Mouse (Mus musculus) small intestine, adult 2 months (tissue): ENCODE results near the gene Mtfp1. TPM values are rescaled to one million over a fixed set of nuclear protein-coding genes. Genes with fewer than 3 reads are reported as not detected.
"Not testable (repeated sequence)": the region's sequence is repeated elsewhere in the genome, so short reads cannot be mapped to it uniquely, and the experiment has no call there.

ENCODE experiments used
- H3K27ac ChIP-seq: fragments of 200-500 bp; 2 replicates; pipeline ENCODE4 v1.5.1; 2012; ENCODE audit warnings: low read depth, low read length, control low read depth, inconsistent platforms; ENCODE audit not compliant: insufficient read depth
- H3K27me3 ChIP-seq: fragments of 200-500 bp; 2 replicates; pipeline ENCODE4 v1.6.1; 2012; ENCODE audit warnings: mild to moderate bottlenecking, moderate library complexity, low read length, inconsistent platforms; ENCODE audit not compliant: control insufficient read depth, insufficient read depth
- H3K36me3 ChIP-seq: fragments of 200-500 bp; 2 replicates; pipeline ENCODE4 v1.6.1; 2012; ENCODE audit warnings: mild to moderate bottlenecking, low read length, control low read depth, inconsistent platforms; ENCODE audit not compliant: control insufficient read depth, insufficient read depth
- H3K4me1 ChIP-seq: fragments of 200-500 bp; 2 replicates; pipeline ENCODE4 v1.6.1; 2012; ENCODE audit warnings: low read length, inconsistent platforms, mixed read lengths; ENCODE audit not compliant: control insufficient read depth, insufficient read depth, insufficient read length
- H3K4me3 ChIP-seq: fragments of 200-500 bp; 2 replicates; pipeline ENCODE4 v1.5.1; 2012; ENCODE audit warnings: low read depth, mild to moderate bottlenecking, control low read depth, inconsistent platforms, low read length, moderate library complexity
- CTCF ChIP-seq: fragments of 200-500 bp; IDR thresholded peaks from 2 replicates; pipeline ENCODE4 v1.5.1; 2012; ENCODE audit warnings: low read depth, mild to moderate bottlenecking, control low read depth, inconsistent platforms, low read length, moderate library complexity, mixed read lengths; ENCODE audit not compliant: insufficient replicate concordance, insufficient read length; ENCODE audit errors: extremely low read depth
- POLR2A ChIP-seq: fragments of 200-500 bp; IDR thresholded peaks from 2 replicates; pipeline ENCODE4 v1.6.1; 2012; ENCODE audit warnings: low read depth, mild to moderate bottlenecking, control low read depth, inconsistent platforms, low read length, moderate library complexity
- WGBS: fragments of 180-500 bp; shearing (Covaris S2); methylation state at CpG from one replicate; pipeline ENCODE4 v1.1.7; 2018; 5-methylcytosine and 5-hydroxymethylcytosine counted together
- polyA plus RNA-seq: library from polyadenylated mRNA; depleted of rRNA; stranded (reverse); fragments of >200 nt; gene quantifications from 2 replicates; pipeline ENCODE4 v1.2.3, GENCODE M21; 2012

Mtfp1 gene
- polyA plus RNA-seq, 1 experiment, result 26.6 TPM

GRCm38 (mm10) chr11:4133450-4133849 is 38.2 kb upstream of the Mtfp1 start:
- H3K27ac ChIP-seq, result no peak overlapping the region
- peaks cover 2% of the 10 kb centered on the region; the same call in 1 of the 2 replicates for H3K4me1 ChIP-seq
- no peaks in the 10 kb centered on the region for H3K27me3 ChIP-seq
- no peaks in the 10 kb centered on the region for H3K36me3 ChIP-seq
- 72% methylated on average over 3 of the region's 3 CpGs for WGBS
- H3K4me3 ChIP-seq, result no peak overlapping the region
- TF ChIP-seq CTCF, result peak; percentile 61; the same call in 1 of the 2 replicates
- TF ChIP-seq POLR2A, result no peak

- H3K27me3 ChIP-seq, H3K4me1 ChIP-seq, H3K27ac ChIP-seq, H3K36me3 ChIP-seq, H3K4me3 ChIP-seq: not testable (repeated sequence)
- 93% methylated on average over 4 of the region's 4 CpGs for whole genome bisulfite sequencing
Observed at GRCm38 (mm10) chr11:4128461-4128860, 33.2 kb upstream of the Mtfp1 start.

DNA sequence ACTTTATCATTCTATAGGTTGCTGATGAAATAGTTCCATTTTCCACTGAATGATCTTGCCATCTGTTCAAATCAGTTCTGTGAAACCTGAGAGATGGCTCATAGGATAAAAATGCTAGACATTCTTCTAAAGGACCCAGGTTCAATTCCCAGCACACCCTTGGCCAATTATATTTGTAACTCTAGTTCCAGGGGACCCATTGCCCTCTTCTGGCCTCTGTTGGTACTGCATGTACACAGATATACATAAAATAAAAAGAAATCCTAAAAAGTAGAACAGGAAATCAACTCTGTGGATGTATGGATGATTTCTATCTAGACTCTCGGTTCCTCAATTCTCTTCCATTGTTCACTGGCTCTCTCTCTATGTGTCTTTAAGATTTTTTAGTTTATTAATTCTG is 31.8 kb upstream of the Mtfp1 start:
- WGBS, result 87% methylated on average over 1 of the region's 1 CpGs
- Histone ChIP-seq H3K4me3 (no peak overlapping the region), H3K27me3 (no peaks in the 10 kb centered on the region), H3K36me3 (no peaks in the 10 kb centered on the region), H3K27ac (no peak overlapping the region), H3K4me1 (peaks cover 2% of the 10 kb centered on the region; the same call in 1 of the 2 replicates)
- no peak for TF ChIP-seq POLR2A
- no peak for TF ChIP-seq CTCF

DNA sequence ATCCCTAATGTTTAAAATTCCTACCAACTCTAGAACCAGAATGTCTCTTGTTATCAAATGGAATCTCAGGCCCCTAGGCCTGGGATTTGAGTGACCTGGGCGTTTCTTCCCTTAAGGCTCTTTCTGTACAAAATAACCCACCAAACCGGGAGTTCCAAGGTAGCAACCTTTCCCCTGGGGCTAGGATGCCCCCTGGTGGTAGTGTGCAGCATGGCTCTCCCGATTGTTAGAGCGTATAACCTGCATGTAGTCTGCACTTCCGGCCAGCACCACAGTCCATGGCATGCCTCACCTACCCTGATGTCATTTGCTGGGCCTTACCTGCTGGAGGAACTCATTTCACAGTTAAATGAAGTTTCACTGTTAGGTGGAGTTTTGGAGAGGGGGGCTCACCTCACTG is 28.7 kb upstream of the Mtfp1 start:
- H3K27ac ChIP-seq, result no peak overlapping the region
- H3K27me3 ChIP-seq, result no peaks in the 10 kb centered on the region
- 49% methylated on average over 5 of the region's 5 CpGs for WGBS
- H3K4me1 ChIP-seq, result peaks cover 4% of the 10 kb centered on the region; the same call in 1 of the 2 replicates
- H3K4me3 ChIP-seq, result no peak overlapping the region
- TF ChIP-seq POLR2A, result no peak
- TF ChIP-seq CTCF, result peak; percentile 86; the same call in 1 of the 2 replicates
- no peaks in the 10 kb centered on the region for H3K36me3 ChIP-seq

DNA sequence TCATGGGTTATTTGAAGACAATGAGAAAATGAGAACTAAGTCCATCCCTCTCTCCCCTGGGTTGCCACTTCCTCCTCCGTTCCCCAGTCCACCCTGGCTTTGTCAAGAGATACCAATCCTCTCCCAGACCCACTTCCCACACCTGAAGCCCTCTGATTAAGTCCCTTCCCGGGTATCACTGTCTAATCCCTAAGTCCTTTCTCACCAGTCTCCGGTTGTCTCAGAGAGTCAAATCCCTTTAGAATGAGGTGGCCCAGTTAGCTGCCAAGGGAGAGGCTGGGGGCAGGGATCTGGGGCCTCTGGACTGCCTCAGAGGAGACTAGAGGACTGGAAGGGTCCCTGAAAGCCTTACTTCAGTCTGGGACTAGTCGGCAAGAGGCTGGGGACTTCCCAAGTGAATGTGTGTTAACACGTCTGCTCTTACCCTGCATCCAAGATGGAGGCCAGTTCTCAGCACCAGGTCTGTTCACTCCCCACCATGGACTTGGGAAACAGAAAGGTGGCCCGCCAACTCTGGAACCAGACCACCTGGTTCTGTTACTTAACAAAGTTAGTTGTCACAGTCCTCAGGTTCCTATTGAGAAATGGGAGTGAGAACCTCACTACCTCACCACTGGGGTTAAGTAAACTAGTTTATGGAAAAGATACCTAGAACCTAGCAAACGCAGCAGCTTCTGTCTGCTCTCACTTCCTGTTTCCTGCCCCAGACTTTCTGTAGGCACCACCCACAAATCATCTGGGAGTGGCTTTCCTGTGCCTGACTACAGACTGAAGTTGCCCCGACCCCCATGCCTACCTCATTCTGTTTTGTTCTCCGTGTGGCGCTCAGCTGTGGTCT is 27.7 kb upstream of the Mtfp1 start, which contains the start of gene Sec14l2:
Gene Sec14l2 (minus strand): TSS at position 674 of the 838 bp plus-strand sequence.
- Histone ChIP-seq H3K36me3 (no peaks in the 10 kb centered on the region), H3K4me3 (no peak within 1 kb of the TSS), H3K27me3 (no peaks in the 10 kb centered on the region), H3K27ac (no peak within 1 kb of the TSS), H3K4me1 (peaks cover 8% of the 10 kb centered on the region; the same call in 1 of the 2 replicates)
- 71% methylated on average over 10 of the region's 10 CpGs for WGBS
- no peak for TF ChIP-seq POLR2A
- no peak for TF ChIP-seq CTCF

DNA sequence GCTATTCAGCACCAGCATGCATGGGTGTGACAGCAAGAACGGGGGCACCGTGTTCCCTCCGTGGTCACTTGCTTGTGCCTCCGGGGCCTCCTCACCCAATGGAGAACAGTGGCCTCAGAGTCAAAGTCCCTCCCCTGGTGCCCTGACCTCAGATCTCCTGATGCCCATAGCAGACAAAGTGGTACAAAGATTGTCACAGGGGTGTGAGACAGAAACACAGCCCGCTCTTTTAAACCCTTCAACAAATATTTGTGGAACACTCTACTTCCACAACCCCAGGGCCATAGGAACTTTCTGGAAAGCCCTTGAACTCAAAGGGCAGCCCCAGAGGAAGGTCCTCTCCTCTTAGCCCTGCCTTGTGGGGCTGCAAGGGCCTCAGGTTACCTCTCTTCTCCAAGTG is 27.0 kb upstream of the Mtfp1 start:
- no peaks in the 10 kb centered on the region for H3K36me3 ChIP-seq
- no peak for TF ChIP-seq POLR2A
- TF ChIP-seq CTCF, result no peak
- H3K4me3 ChIP-seq, result no peak overlapping the region
- H3K27ac ChIP-seq, result no peak overlapping the region
- H3K27me3 ChIP-seq, result no peaks in the 10 kb centered on the region
- peaks cover 8% of the 10 kb centered on the region; the same call in 1 of the 2 replicates for H3K4me1 ChIP-seq
- WGBS, result 82% methylated on average over 5 of the region's 5 CpGs

GRCm38 (mm10) chr11:4121691-4122090 is 26.4 kb upstream of the Mtfp1 start:
- no peak overlapping the region for H3K27ac ChIP-seq
- H3K4me3 ChIP-seq, result no peak overlapping the region
- H3K36me3 ChIP-seq, result no peaks in the 10 kb centered on the region
- 78% methylated on average over 3 of the region's 3 CpGs for WGBS
- peaks cover 11% of the 10 kb centered on the region for H3K4me1 ChIP-seq
- no peaks in the 10 kb centered on the region for H3K27me3 ChIP-seq
- no peak for TF ChIP-seq POLR2A
- TF ChIP-seq CTCF, result no peak
